Mouse (Mus musculus) right cerebral cortex, postnatal 10 days (tissue): ENCODE results near the gene Cdk5r1.

ENCODE experiments used
- DNase-seq, 2 experiments: peaks; one replicate each; pipeline ENCODE4 v3.0.0; 2021; ENCODE audit warnings: low spot score in 2 of 2

Cdk5r1 gene

DNA sequence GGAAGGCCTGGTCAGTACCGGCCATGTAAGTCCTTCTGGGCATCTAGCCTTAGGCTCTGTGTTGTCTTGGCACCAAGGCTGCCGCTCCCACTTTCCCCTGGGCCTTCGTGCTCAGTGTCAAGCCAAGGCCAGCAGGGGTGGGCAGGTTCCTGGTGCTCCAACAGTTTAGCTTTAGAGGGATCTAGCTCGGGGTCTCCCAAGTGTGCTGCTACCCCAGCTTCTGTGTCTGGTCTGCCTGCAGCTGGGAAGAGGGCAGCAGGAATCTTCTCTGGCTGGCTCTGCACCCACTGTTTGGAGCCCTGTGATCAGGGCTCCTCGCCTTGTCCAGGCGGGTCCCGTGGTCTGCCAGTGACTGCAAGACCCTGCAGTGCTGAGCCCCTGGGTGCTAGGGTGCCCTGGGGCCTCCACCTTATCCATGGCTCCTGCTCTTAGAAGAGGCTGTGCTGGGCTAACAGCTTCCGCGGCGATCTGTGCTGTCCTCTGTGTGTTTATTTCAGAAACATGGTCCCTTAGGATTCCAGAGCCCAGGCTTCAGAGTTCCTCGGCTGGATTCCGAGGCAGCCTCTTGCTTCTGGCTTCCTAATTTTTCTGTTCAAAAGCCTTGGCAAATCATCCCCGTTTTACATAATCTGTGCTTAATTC, 4.7 kb downstream of the Cdk5r1 start:
- DNase-seq, result no peak

- DNase-seq, result peak; percentile 40 to 57
These were observed 5.5 kb downstream of the Cdk5r1 start for GRCm38 (mm10) chr11:80482347-80482746.

DNA sequence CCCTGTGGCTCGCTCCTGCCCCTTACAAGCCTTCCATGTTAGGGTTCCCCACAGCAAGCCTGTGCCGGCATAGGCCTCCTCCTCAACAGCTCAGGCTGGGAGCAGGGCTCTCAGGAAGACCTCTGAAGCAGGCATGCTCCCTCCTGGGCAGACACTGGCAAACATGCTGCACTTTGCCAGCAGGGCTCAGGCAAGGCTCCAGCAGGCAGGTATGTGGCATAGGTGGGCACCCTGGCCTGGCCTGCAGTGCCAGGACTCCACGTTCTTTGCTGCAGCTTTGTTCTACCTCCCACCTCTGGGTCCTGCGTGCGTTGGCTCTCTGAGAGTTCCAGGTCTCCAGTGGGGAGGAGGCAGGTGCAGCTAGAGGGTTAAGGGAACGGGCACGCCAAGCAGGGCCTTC, 6.1 kb downstream of the Cdk5r1 start:
- DNase-seq, result peak in 1 of 2 experiments; percentile 43

GRCm38 (mm10) chr11:80483536-80484067, 6.8 kb downstream of the Cdk5r1 start:
- no peak for DNase-seq

GRCm38 (mm10) chr11:80484191-80484791, 7.5 kb downstream of the Cdk5r1 start:
- peak; percentile 90 to 95 for DNase-seq

DNA sequence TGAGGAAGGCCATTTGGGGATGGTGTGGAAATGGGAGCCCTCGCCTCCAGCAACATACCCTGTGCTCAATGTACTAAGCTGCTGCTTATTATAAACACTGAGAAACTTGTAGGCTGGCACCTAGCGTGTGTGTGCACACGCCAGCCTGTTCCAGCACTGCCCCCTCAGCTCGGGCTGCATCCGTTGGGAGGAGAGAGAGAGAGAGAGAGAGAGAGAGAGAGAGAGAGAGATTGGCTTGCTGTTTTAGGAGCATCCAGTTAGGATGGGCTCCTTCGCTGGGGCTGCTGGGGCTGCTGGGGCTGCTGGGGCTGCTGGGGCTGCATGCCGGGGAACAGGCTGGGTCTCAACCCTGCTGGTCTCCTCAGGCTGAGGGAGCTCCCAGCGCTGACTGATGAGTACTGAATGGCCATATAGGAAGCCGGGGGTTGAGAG, 8.3 kb downstream of the Cdk5r1 start:
- DNase-seq, result peak; percentile 66 to 83

- no peak for DNase-seq
These were observed 8.9 kb downstream of the Cdk5r1 start for GRCm38 (mm10) chr11:80485622-80486206.

DNA sequence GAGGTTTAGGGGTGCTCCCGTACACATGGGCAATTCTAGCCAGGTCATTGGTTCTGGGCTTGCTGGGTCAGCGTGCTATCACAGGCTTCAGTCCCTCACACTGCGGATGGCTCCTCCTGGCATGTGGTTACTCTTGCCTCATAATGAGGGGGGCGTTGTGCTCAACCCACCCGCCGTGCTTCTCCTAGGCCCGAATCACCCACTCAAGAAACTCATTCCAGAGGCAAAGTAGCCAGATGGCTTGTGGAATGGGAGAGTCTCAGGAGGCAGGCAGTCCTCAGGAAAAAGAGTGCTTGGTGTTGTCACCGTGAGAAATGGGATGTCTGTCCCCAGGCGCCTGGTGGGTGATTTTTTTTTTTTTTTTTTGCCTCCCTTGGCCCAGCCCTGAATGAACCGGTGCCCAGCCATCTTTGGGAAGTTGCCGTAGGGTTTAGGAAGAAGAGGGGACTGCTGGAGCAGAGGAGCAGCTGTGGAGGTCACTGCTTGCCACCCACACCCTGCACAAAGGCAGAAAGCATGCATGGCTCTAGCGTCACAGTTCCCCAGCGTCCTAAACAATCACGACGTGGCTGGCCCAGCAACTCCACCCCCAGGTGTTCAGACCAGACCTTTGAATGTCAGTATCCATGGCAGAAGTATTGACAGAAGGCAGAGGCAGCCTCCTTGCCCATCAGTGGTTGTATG, 11.2 kb downstream of the Cdk5r1 start:
- no peak for DNase-seq

- DNase-seq, result peak; percentile 82 to 89
These were observed 12.5 kb downstream of the Cdk5r1 start for GRCm38 (mm10) chr11:80489172-80489881.

DNA sequence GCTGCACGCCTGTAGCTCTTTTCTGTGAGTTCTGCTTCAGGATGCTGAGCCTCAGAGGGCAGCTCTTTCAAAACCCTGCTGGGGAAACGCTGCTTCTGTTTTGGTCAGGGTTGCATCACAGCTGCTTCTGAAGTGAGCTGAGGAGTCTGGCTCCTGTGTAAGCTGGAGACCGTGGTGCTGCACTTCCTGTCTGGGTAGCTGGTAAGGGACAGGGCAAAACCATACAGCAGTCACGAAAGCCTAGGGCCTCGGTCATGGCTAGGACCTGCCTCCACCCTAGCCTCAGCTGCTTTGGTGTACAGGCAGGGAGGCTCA, 13.0 kb downstream of the Cdk5r1 start:
- DNase-seq, result peak; percentile 50 to 65

DNA sequence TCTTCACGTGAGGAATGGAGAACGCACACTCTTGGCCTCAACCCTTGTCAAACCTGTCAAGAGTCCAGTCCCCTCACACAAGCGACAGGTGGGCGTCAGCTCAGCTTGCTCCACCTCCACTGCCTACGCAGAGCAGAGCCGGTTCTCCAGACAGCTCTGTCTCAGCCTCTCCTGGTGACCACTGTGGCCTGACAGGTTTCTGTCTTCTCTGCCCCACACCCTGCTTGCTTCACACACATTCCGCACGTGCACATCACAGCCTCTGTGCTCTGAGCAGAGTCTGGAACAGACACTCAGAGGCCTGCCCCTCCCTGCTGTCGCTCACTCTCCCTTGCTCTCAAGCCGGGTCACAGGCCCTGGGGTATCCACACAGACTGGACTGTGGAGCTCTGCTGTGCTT, 14.0 kb downstream of the Cdk5r1 start:
- DNase-seq, result peak in 1 of 2 experiments; percentile 37

- DNase-seq, result peak in 1 of 2 experiments; percentile 30
These were observed 16.4 kb downstream of the Cdk5r1 start for GRCm38 (mm10) chr11:80493186-80493585.

DNA sequence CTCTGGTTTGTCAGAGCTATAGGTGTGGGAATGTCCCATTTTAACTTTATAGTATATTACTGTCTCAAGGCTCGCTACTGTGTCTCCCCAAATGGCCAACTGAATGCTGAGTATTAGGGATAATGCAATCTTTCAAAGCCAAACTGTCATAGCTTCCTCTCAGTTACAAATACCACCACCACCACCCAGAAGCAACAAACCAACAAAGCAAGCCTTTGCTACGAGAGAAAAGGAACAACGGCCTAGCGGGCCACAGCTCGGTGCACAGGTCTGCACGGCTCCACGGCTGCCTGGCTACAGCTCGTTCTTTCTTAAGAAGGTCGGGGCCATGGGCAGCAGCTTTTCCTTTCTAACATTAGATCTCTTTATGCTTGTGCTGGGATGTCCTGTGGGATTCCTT, 18.0 kb downstream of the Cdk5r1 start:
- no peak for DNase-seq

GRCm38 (mm10) chr11:80495972-80496371, 19.1 kb downstream of the Cdk5r1 start:
- no peak for DNase-seq

GRCm38 (mm10) chr11:80496640-80497039, 19.8 kb downstream of the Cdk5r1 start:
- no peak for DNase-seq

DNA sequence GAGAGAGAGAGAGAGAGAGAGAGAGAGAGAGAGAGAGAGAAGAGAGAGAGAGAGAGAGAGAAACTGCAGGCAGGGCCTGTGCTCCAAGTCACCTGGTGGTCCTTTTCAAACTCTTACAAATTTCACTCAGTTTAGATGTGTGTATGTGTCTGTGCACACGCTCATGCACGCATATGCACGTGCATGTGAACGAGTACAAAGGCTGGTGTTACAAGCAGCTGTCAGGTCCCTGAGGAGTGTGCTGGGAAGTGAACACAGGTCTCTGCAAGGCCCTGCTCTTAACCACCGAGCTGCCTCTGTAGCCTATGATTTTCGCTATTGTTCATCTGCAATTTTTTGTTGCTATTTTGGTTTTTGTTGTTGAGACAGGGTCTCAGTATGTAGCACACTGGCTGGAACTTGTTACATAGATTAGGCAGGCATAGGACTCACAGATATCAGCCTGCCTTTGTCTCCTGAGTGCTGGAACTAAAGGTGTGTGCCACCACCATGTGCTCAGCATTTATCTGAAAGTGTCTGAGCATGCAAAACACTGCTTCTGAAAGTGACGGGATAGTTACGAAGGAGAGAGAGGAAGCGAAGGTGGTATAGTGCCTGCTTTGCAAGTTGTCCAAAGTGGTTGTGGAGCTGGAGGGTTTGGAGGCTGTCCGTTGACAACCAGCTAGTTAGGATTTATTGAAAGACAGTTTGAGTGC, 20.5 kb downstream of the Cdk5r1 start:
- no peak for DNase-seq

- peak in 1 of 2 experiments; percentile 38 for DNase-seq
These were observed 21.7 kb downstream of the Cdk5r1 start for GRCm38 (mm10) chr11:80498328-80499070.

- no peak for DNase-seq
These were observed 22.7 kb downstream of the Cdk5r1 start for GRCm38 (mm10) chr11:80499550-80499952.

DNA sequence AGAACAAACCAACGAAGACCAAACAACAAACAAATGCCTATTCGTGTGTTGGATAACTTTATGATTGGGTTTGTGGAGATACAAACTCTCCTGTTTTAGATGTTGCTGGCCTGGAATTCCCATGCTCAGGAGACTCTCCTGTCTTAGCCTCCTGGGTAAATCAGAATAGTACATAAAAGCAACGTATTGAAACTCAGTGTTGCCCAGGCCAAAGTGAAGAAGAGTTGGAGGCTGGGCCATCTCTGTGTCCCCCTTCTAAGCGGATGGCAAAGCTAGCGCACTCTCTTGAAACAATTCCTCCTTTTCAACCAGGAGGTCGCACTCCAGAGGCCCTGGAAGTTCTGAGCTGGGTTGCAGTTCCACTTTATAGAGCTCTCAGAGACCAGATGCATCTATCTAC, 26.5 kb downstream of the Cdk5r1 start:
- peak in 1 of 2 experiments; percentile 36 for DNase-seq

DNA sequence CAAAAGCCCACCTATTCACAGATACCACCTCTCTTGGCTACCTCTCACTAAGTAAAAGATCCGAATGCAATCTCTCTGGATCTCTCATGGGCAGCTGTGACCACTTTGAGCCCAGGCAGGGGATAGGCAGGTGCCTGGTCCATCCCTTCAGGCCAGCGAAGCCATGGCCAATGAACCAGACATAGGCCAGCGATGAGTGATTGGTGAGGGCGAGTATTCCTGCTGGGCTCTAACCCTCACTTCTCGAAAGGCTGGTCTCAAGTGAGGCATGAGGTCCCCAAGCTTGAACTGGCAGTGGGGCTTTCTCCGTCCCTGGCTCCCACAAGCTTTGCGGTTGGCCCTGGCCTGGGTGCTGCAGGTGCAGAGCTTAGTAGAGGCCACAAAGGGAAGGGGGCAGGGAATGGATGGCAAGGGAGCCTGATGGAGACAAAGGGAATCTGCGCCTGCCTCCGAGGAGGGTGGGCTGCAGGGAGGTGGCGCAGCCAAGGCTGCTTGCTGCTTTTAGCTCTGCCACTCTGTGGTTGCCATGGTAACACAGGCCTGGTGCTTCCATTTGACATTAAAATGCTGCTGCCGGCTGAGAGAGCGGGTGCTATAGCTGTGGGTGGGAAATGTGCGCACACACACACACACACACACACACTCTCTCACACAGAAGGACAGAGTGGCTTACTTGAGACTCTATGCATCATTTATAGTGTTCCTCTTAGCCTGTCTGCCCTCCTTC, 27.1 kb downstream of the Cdk5r1 start:
- peak; percentile 97 to 99 for DNase-seq
